ENCODE assay signal across 10 mouse cellular contexts in genomic region chr12:86781654-86782202, GRCm38 (mm10). TPM values are rescaled to one million over a fixed set of nuclear protein-coding genes. Genes with fewer than 3 reads are reported as not detected.
DNase-seq lines count a peak whose midpoint lies in the region; ATAC-seq lines count a peak whose summit lies in the region.
"Had no signal": no experiment of that assay in that cellular context is flagged by ENCODE, and none has a peak within 500 bp of the region (broad histone marks: within the 10 kb centered on the region; RNA-seq: fewer than 3 reads in every experiment).

No protein-coding gene starts in this region.

- H3K9ac ChIP-seq in lung, embryonic 15.5 days: no peak overlapping the region
- no peak overlapping the region for H3K9ac ChIP-seq in heart, embryonic 16.5 days (ENCODE audit: low read length)
- H3K9ac ChIP-seq in neural tube, embryonic 14.5 days (replicated peaks; ENCODE audit: low read depth, low read length): no peak overlapping the region
- H3K9ac ChIP-seq in liver, embryonic 11.5 days (ENCODE audit: low read depth, low read length): no peak overlapping the region

- 32% methylated on average over 6 of the region's 6 CpGs for WGBS in lung, embryonic 15.5 days
- 32% methylated on average over 6 of the region's 6 CpGs for WGBS in heart, embryonic 16.5 days
- WGBS in neural tube, embryonic 14.5 days: 43% methylated on average over 6 of the region's 6 CpGs
- WGBS in liver, embryonic 11.5 days: 44% methylated on average over 6 of the region's 6 CpGs

- H3K4me3 ChIP-seq in lung, embryonic 15.5 days: no peak overlapping the region
- H3K4me3 ChIP-seq in heart, embryonic 16.5 days (ENCODE audit: low read length): no peak overlapping the region
- no peak overlapping the region for H3K4me3 ChIP-seq in neural tube, embryonic 14.5 days (ENCODE audit: low read depth, low read length)
- no peak overlapping the region for H3K4me3 ChIP-seq in liver, embryonic 11.5 days (ENCODE audit: low read depth, low read length)

- no peak for DNase-seq in frontal cortex, postnatal 14 days (ENCODE audit: low spot score in 2 of 2)
- no peak for DNase-seq in lung, adult 18-20 months
- no peak for DNase-seq in urinary bladder, postnatal 4 days (ENCODE audit: low spot score in 2 of 2)
- DNase-seq in liver, embryonic 11.5 days (ENCODE audit: low spot score): no peak
- DNase-seq: adrenal gland, adult 2 months; gastrocnemius, postnatal 36 days had no signal

- no peaks in the 10 kb centered on the region for H3K36me3 ChIP-seq in lung, embryonic 15.5 days
- no peaks in the 10 kb centered on the region for H3K36me3 ChIP-seq in heart, embryonic 16.5 days (ENCODE audit: control insufficient read depth, insufficient read depth)
- H3K36me3 ChIP-seq in neural tube, embryonic 14.5 days (ENCODE audit: control insufficient read depth, insufficient read depth, low read length): no peaks in the 10 kb centered on the region
- H3K36me3 ChIP-seq in liver, embryonic 11.5 days (ENCODE audit: control insufficient read depth, insufficient read depth, low read length): no peaks in the 10 kb centered on the region

- H3K9me3 ChIP-seq in lung, embryonic 15.5 days: no peaks in the 10 kb centered on the region
- H3K9me3 ChIP-seq in heart, embryonic 16.5 days (replicated peaks; ENCODE audit: control insufficient read depth, low read length): no peaks in the 10 kb centered on the region
- H3K9me3 ChIP-seq in neural tube, embryonic 14.5 days (ENCODE audit: control insufficient read depth, low read length): no peaks in the 10 kb centered on the region
- H3K9me3 ChIP-seq in liver, embryonic 11.5 days (ENCODE audit: control insufficient read depth, low read length): no peaks in the 10 kb centered on the region

- H3K27me3 ChIP-seq in lung, embryonic 15.5 days: no peaks in the 10 kb centered on the region
- H3K27me3 ChIP-seq in heart, embryonic 16.5 days (ENCODE audit: control insufficient read depth, insufficient read depth, low read length): no peaks in the 10 kb centered on the region
- H3K27me3 ChIP-seq in neural tube, embryonic 14.5 days (ENCODE audit: control insufficient read depth, insufficient read depth, low read length): no peaks in the 10 kb centered on the region
- no peaks in the 10 kb centered on the region for H3K27me3 ChIP-seq in liver, embryonic 11.5 days (replicated peaks; ENCODE audit: control insufficient read depth, insufficient read depth, low read length)

- ATAC-seq in frontal cortex, adult (ENCODE audit: low TSS enrichment): peak; percentile 45; the same call in 1 of the 2 replicates
- no peak; the same call in 1 of the 2 replicates for ATAC-seq in lung, embryonic 15.5 days (ENCODE audit: borderline replicate concordance, extremely low read depth, low FRiP score, low TSS enrichment)
- no peak; the same call in 1 of the 2 replicates for ATAC-seq in heart, embryonic 16.5 days (replicated peaks; ENCODE audit: extremely low read depth, insufficient read depth, low FRiP score)
- peak; percentile 42; the same call in 1 of the 2 replicates for ATAC-seq in neural tube, embryonic 14.5 days (ENCODE audit: low read depth)
- ATAC-seq in liver, embryonic 11.5 days (replicated peaks; ENCODE audit: low FRiP score): no peak

- 0 out of 2 replicates have a peak overlapping the region, but pooled peaks have one; percentile 15 for H3K27ac ChIP-seq in lung, embryonic 15.5 days
- peak overlapping the region; percentile 55 for H3K27ac ChIP-seq in heart, embryonic 16.5 days (ENCODE audit: low read length)
- H3K27ac ChIP-seq in neural tube, embryonic 14.5 days (ENCODE audit: low read depth, low read length): no peak overlapping the region
- H3K27ac ChIP-seq in liver, embryonic 11.5 days (ENCODE audit: low read depth, low read length): no peak overlapping the region

- H3K4me2 ChIP-seq in lung, embryonic 15.5 days: no peak overlapping the region
- H3K4me2 ChIP-seq in heart, embryonic 16.5 days (ENCODE audit: low read depth, low read length): no peak overlapping the region
- H3K4me2 ChIP-seq in neural tube, embryonic 14.5 days (ENCODE audit: low read depth, low read length): no peak overlapping the region
- H3K4me2 ChIP-seq in liver, embryonic 11.5 days: no peak overlapping the region

- peaks cover 14% of the 10 kb centered on the region for H3K4me1 ChIP-seq in lung, embryonic 15.5 days
- H3K4me1 ChIP-seq in heart, embryonic 16.5 days (ENCODE audit: control insufficient read depth, insufficient read depth, low read length): peaks cover 21% of the 10 kb centered on the region
- no peaks in the 10 kb centered on the region for H3K4me1 ChIP-seq in neural tube, embryonic 14.5 days (ENCODE audit: control insufficient read depth, insufficient read depth, low read length)
- no peaks in the 10 kb centered on the region for H3K4me1 ChIP-seq in liver, embryonic 11.5 days (replicated peaks; ENCODE audit: control insufficient read depth, insufficient read depth, low read length)

RNA-seq across cellular contexts. Expression of gene Lrrc74a, which starts 47.6 kb away (rescaled TPM):
- polyA plus RNA-seq in lung, embryonic 15.5 days (2015; fragmentation: Nextera tagmentation; extraction: Ambion mirVana): not detected in 2 replicates
- polyA plus RNA-seq in heart, embryonic 16.5 days (2015; fragmentation: Nextera tagmentation; extraction: Ambion mirVana): not detected in 2 replicates
- not detected in 2 replicates for polyA plus RNA-seq in neural tube, embryonic 14.5 days (2014; fragmentation: Nextera tagmentation; extraction: Ambion mirVana)
- polyA plus RNA-seq in liver, embryonic 11.5 days (2014; fragmentation: Nextera tagmentation; extraction: Ambion mirVana): not detected in 2 replicates
- polyA plus RNA-seq: adrenal gland, adult 2 months had no signal

RNA-seq across cellular contexts. Expression of gene Angel1, which starts 55.5 kb away (rescaled TPM):
- 12.6 and 13.6 TPM in 2 replicates for polyA plus RNA-seq in lung, embryonic 15.5 days (2015; fragmentation: Nextera tagmentation; extraction: Ambion mirVana)
- 7.9 and 9.4 TPM in 2 replicates for polyA plus RNA-seq in heart, embryonic 16.5 days (2015; fragmentation: Nextera tagmentation; extraction: Ambion mirVana)
- polyA plus RNA-seq in neural tube, embryonic 14.5 days (2014; fragmentation: Nextera tagmentation; extraction: Ambion mirVana): 10.0 and 12.1 TPM in 2 replicates
- 4.0 and 4.5 TPM in 2 replicates for polyA plus RNA-seq in liver, embryonic 11.5 days (2014; fragmentation: Nextera tagmentation; extraction: Ambion mirVana)

Comparison
In these comparisons a context has a peak if more than half of its experiments do, and no peak if none do; other contexts are left out.
1. ATAC-seq: peak in frontal cortex, adult (single experiment) and neural tube, embryonic 14.5 days (single experiment); none in lung, embryonic 15.5 days (single experiment), heart, embryonic 16.5 days (single experiment) and liver, embryonic 11.5 days (single experiment).
2. H3K27ac ChIP-seq: peak in lung, embryonic 15.5 days (single experiment) and heart, embryonic 16.5 days (single experiment); none in neural tube, embryonic 14.5 days (single experiment) and liver, embryonic 11.5 days (single experiment).